Mouse (Mus musculus) stomach, embryonic 16.5 days (tissue): ENCODE measurements at regions not wholly inside any gene's neighbourhood (a gene's known extent, or its start where the extent isn't known, plus 50 kb on each side); places are given as distances from the start of the nearest gene placed in this dataset.
A peak's percentile ranks its signal among the peaks of the same experiment; 100 is the strongest.

Source experiments
- ATAC-seq: fragments of 200-750 bp; cut with Nextera tagmentation; 2 replicates; pipeline ENCODE4 v1.8.0; 2017; ENCODE audit warnings: moderate number of reproducible peaks, moderate TSS enrichment; ENCODE audit not compliant: insufficient read depth, low FRiP score
- H3K27ac ChIP-seq: fragments of 300-500 bp; sonication (generic); 2 replicates; pipeline ENCODE4 v1.5.1; 2014; ENCODE audit warnings: low read length
- H3K27me3 ChIP-seq: fragments of 300-500 bp; sonication (generic); 2 replicates; pipeline ENCODE4 v1.6.1; 2014; ENCODE audit warnings: low read length, control low read depth, mixed read lengths; ENCODE audit not compliant: control insufficient read depth, insufficient read depth
- H3K36me3 ChIP-seq: fragments of 300-500 bp; sonication (generic); 2 replicates; pipeline ENCODE4 v1.6.1; 2014; ENCODE audit warnings: low read length; ENCODE audit not compliant: control insufficient read depth, insufficient read depth
- H3K4me1 ChIP-seq: fragments of 300-500 bp; sonication (generic); 2 replicates; pipeline ENCODE4 v1.6.1; 2014; ENCODE audit warnings: low read length, control low read depth, mixed read lengths; ENCODE audit not compliant: control insufficient read depth, insufficient read depth
- H3K4me2 ChIP-seq: fragments of 300-500 bp; sonication (generic); 2 replicates; pipeline ENCODE4 v1.6.1; 2014; ENCODE audit warnings: low read depth, low read length, mixed read lengths
- H3K4me3 ChIP-seq: fragments of 300-500 bp; sonication (generic); replicated peaks from 2 replicates; pipeline ENCODE4 v1.5.1; 2014; ENCODE audit warnings: mild to moderate bottlenecking, low read length
- H3K9ac ChIP-seq: fragments of 300-500 bp; sonication (generic); 2 replicates; pipeline ENCODE4 v1.6.1; 2014; ENCODE audit warnings: low read length
- H3K9me3 ChIP-seq: fragments of 300-500 bp; sonication (generic); replicated peaks from 2 replicates; pipeline ENCODE4 v1.6.1; 2016; ENCODE audit warnings: low read length, control low read depth; ENCODE audit not compliant: control insufficient read depth
- WGBS: fragments of 180-500 bp; shearing (Covaris S2); extraction: QIAGEN DNeasy Blood & Tissue Kit; methylation state at CpG from one replicate; pipeline ENCODE4 v1.1.7; 2014; 5-methylcytosine and 5-hydroxymethylcytosine counted together

GRCm38 (mm10) chr12:17631161-17631560 is 59.5 kb upstream of the Hpcal1 start:
- Histone ChIP-seq H3K9ac (no peak overlapping the region), H3K9me3 (peaks cover 6% of the 10 kb centered on the region; the same call in 1 of the 2 replicates), H3K27ac (no peak overlapping the region), H3K27me3 (no peaks in the 10 kb centered on the region), H3K4me2 (no peak overlapping the region), H3K36me3 (no peaks in the 10 kb centered on the region), H3K4me3 (no peak overlapping the region), H3K4me1 (no peaks in the 10 kb centered on the region)
- no peak for ATAC-seq
- 89% methylated on average over 2 of the region's 2 CpGs for WGBS

- Histone ChIP-seq H3K4me1 (no peaks in the 10 kb centered on the region), H3K36me3 (no peaks in the 10 kb centered on the region), H3K27ac (peak overlapping the region; percentile 59), H3K9ac (no peak overlapping the region), H3K9me3 (peaks cover 6% of the 10 kb centered on the region; the same call in 1 of the 2 replicates), H3K27me3 (no peaks in the 10 kb centered on the region), H3K4me3 (no peak overlapping the region), H3K4me2 (no peak overlapping the region; the same call in 1 of the 2 replicates)
- WGBS: 63% methylated on average over 8 of the region's 8 CpGs
- peak; percentile 25; the same call in 1 of the 2 replicates for ATAC-seq
Observed at GRCm38 (mm10) chr12:17636146-17636545, 54.5 kb upstream of the Hpcal1 start.

GRCm38 (mm10) chr12:17636590-17636989 is 54.1 kb upstream of the Hpcal1 start:
- H3K4me1 ChIP-seq: no peaks in the 10 kb centered on the region
- H3K36me3 ChIP-seq: no peaks in the 10 kb centered on the region
- peak overlapping the region; percentile 59; the same call in 1 of the 2 replicates for H3K27ac ChIP-seq
- H3K4me3 ChIP-seq: no peak overlapping the region
- WGBS: 57% methylated on average over 6 of the region's 6 CpGs
- peak; percentile 85 for ATAC-seq
- no peak overlapping the region for H3K9ac ChIP-seq
- no peaks in the 10 kb centered on the region for H3K27me3 ChIP-seq
- peaks cover 6% of the 10 kb centered on the region; the same call in 1 of the 2 replicates for H3K9me3 ChIP-seq
- no peak overlapping the region; the same call in 1 of the 2 replicates for H3K4me2 ChIP-seq
